Mouse (Mus musculus) embryo, embryonic 10.5 days (tissue): ENCODE measurements around the gene Adgrv1.
A peak's percentile ranks its signal among the peaks of the same experiment; 100 is the strongest.

Experiments used
- DNase-seq: peaks from one replicate; pipeline ENCODE4 v3.0.0-alpha.2; 2015; ENCODE audit warnings: low spot score

The Adgrv1 gene

DNA sequence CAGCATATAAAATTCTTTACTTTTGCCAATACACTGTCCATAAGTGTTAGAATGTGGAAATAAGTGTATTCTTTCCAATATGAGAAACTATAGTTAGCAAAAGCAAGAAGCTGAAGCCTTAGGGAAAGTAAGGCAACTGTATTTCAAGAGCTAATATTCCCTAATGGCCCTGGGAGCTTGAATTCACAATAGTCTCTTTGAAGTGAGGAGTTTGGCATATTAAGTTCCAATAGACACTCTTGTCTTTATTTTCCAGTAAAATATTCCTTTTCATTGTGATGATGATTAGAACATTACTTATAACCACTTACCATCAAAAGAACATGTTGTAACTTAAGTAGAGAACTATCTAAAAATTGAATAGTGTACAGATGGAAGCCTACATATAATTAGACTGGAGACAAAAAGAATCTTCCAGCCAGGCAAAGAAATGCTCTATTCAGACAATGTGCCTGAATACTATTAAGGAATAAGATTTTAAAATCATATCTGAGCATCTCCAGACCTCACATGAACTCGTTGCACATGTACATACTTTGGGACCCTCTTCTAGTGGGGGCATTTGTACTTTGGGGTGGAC lies 225.0 kb downstream of the Adgrv1 start:
- DNase-seq: no peak

DNA sequence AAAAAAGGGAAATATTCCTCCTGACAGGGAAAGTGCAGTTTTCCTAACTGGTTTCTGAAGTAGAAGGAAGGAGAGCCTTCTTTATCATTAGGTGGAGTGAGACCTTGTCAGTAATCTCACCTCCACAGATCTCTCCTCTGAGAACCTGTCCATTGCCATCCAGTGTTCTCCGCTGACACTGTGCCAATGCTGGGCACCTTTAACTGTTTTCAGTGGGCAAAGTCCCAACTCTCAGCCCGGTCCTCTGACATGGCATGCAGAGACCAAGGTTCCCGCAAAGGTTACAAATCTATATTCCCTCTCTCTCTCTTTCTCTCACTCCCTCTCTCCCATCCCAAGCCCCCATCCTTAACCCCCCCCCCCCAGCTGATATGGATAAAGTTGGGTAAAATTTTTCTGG lies 230.1 kb downstream of the Adgrv1 start:
- DNase-seq: no peak

DNA sequence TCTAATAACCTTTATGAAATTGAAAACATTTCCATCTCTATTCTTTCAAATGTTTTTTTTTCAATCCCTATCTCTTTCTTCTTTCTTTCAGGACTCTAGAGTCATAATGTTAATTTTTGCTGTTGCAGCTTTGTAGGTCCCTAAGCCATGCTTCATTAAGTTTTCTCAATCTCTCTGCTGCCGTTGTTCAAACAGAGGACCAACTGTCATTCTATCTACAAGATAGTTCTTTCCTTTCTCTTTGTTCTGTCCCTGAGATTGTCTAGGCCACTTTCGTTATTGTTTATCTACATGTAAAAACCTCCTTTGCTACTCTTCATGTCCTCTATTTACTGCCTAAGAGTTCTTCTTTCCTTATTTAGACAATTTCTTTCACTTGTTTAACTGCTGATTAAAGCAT lies 230.8 kb downstream of the Adgrv1 start:
- no peak for DNase-seq

DNA sequence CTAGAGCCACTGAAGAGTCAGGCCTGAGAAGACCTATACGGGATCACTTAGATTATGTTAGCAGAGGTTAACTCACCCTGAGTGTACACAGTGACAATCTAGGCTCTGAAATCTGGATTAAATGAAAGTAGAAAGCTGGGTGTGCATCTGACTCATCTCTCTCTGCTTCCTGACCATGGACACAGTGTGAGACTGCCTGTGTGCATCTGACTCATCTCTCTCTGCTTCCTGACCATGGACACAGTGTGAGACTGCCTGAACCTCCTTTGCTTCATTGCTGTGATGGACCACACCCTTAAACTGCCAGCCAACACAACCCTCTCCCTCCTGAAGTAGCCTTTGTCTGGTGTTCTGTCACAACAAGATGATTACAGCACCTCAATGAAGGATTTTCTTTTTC lies 231.2 kb downstream of the Adgrv1 start:
- no peak for DNase-seq

DNA sequence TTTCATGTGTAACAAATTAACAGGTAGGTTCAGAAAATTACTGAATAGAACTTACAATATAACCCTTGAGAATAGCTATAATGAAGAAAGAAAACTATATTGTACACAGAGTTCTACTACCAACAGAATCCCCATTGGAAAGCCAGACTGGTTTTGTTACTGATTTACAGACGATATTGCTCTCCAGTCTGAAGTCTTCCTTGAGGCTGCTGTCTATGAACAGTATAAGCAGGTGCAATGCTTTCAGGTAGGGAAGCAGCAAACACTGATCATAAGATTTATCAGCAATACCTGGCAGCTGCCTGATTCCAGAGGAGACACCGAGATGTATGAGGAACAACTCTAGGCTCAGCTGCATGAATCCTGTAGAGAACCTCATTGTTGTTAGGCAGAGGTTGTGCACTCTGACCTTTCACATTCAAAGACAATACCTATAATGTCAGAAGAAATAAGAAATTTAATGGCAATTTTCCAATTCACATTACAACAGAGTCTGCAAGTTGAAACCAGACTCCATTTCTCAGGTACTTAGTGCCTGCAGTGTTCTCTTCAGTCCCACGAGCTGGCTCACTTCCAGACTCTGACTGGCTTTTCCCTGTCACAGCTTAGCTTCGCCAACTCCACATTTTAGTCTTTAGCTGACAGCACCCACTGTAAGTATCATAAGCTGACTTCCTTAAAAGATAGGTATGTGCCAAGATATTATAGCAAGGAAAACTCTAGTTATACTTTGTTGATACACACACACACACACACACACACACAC lies 247.2 kb downstream of the Adgrv1 start:
- DNase-seq: no peak

DNA sequence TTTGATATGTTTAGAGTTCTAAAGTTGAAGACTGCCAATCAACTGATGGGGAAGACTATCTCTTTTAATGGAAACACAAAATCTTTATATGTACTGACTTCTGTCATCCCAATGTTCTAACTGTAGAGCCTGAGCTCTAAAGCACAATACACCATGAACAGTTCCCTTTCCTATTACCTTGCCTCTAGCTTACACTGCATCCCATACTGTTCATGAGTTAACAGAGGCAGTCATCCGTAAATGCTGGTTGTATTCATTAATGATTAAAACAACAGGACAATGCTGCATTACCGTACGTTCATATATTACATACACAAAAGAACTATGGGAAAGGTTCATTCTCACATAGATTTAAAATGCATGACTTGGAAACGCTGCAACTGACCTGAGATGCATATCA lies 251.1 kb downstream of the Adgrv1 start:
- DNase-seq: no peak

DNA sequence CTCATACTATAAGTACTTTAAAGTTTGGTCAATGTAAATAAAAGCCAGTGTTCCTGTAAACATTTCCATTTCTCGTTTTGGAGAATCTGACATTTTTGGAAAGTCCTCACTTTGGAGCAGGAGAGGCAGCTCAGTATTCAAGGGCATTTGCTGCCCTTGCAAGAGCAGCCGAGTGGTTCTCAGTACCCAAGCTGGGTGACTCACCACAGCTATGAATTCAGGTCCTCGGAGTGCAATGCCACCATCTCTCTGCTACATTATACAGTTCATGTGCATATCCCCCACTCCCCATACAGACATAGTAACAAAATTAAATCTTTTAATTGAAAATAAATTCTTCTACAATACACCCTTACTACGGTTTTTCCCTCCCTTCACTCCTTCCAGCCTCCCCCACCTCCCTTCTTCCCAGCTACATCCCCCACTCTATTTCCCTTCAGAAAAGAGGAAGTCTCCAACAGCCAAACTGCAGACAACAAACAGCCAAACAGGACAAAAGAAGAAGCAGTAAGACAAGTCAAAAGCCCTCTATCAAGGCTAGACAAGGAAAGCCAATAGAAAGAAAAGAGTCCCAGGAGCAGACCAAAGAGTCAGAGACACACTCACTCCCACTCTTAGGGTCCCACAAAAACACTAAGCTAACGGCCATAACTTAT lies 262.0 kb downstream of the Adgrv1 start:
- no peak for DNase-seq

DNA sequence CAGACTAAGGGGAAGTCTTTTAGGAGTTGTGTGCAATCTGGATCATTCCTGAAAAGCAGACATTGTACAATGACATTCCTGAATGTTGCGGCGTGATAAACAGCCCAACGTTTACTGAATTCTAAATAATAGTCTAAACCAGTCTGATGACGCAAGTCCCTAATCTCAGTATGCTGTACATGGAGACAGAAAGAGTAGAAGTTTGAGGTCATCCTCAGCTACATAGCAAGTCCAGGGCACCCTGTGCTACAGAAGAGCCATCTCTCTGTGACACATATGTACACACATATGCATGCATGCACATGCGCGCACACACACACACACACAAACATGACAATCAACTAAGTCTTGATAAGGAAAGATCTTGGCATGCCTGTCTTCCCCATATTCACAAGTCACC lies 262.8 kb downstream of the Adgrv1 start:
- DNase-seq: no peak

DNA sequence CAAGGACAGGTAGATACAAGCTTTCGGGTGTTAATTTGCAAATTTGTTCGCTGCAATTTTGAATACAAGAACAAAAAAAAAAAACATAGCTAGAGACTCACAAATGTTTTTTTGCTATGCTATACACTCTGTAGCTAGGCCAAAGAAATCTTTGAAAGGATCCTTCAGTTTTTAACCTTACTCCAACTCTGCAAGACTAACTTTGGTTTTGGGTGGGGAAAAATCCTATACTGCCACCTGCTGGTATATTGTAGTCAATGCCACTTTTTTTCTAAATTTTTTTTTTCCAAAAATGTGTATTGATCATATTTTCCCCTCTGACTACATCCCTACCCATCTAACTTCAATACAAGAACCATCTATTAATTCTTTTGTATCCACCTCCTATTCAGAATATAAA lies 263.4 kb downstream of the Adgrv1 start:
- DNase-seq: peak; percentile 46

DNA sequence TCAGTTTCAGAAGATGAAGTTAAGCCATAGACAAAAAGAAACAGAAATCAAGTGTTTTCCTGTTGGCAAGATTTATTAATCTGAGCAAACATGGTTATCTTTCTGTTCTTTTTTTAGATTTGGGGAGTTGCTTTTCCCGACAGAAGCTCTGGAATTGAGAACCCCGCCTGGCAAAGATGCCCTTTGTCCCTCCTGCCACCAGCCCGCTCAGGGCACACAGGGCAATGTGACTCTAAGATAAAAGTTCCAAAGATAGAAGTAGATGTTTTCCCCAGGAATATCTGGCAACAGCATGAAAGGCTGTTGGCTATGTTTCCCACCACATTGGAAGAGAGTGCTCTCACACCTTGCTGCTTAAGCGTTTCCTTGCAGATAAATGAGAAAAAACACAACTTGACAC lies 264.0 kb downstream of the Adgrv1 start:
- DNase-seq: no peak

DNA sequence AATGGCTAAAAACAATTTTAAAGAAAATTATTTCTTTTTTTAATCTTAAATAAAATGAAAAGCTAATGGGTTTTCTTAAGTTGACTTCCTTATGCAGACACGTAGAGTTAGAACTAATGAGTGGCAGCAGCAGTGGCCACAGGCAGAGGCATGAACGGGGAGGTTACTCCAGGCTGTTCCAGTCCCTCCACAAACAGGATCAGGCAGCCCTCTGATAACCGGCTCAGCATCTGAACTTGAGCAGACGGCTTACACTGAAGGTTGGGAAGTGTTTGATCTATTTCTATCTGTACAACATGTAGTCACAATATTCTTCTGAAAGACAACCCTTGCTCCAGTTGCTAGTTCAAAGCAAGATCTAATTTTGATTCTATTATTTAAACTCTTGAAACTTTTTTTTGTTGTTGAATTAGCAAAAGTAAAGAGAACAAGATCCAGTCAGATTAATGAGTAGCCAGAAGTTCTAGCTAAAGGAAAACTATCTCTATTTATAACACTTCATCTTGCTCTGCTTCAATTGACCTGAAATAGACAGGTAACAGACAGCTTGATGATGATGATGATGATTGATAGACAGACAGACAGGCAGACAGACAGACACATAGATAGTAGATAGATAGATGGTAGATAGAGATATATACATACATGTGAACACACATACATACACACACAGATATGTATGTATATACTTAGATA lies 265.1 kb downstream of the Adgrv1 start:
- no peak for DNase-seq

DNA sequence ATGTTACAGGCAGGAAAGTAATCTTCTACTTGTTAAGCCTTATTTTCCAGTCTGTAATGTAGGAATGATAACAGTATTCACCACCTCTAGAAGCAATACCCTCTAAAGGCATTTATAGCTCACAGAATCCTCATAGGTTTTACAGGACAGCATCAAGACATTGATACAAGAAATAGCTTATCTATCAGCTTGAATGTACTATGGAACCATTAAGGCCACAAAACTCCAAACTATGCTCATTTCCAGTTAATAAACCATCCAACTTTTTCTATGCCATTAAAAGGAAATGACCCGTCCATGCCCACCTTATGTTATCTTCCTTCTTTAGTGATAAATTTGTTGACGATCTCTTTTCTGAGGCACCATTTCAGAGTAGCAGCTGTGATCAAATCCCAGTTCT lies 272.6 kb downstream of the Adgrv1 start:
- no peak for DNase-seq

DNA sequence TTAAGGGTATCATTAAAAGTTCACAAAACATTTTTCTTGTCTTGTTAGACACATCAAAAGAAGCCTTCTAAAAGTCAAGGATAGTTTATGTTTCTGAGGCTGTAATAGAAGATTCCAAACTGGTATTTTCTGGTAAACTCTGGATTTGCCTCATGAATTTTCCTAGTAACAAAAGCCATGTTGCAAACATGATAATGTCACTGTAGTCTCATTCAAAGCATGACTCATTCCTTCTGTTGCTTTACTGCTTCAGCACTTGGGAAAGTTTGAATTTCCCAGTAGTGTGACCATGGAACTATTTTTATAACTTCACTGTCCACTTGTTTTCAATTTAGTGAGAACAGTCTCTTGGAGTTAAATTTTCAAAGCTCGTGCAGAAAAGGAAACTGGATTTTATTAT lies 274.2 kb downstream of the Adgrv1 start:
- DNase-seq: no peak

DNA sequence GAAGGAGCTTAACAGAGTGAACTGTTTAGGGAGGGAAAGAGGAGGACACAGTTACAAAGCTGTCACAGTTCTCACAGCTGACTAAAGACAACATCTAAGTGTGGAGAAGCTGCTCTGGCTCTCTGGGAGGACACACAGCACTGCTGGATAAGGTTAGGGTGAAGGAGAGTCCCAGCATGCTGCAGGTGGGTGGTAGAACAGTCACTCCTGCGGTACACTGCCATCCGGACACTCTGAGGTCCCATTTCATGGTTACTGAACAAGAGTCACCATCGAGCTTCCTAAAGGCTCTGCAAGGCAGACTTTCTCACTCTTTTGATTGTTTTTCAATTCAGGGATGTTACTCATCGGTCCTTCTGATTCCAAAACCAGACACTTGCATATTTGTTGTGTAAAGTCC lies 274.6 kb downstream of the Adgrv1 start:
- no peak for DNase-seq

DNA sequence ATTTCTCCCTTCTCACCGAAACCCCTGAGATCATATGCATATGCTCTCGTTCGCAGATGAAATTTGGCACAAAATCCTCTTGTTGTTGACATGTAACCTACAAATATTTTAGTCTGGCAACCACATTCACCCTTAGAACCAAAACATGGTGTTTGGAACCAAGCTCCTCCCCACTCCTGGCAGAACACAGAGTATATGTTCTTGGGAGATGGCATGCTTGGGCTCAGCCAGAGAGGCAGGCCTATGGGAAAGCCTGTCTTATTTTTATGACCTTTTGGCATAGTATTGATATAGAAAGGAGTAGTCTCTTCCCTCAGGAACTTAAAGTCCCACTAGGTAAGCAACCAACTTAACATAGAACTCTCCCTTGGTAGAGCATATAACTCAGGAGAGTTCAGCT lies 275.7 kb downstream of the Adgrv1 start:
- no peak for DNase-seq

DNA sequence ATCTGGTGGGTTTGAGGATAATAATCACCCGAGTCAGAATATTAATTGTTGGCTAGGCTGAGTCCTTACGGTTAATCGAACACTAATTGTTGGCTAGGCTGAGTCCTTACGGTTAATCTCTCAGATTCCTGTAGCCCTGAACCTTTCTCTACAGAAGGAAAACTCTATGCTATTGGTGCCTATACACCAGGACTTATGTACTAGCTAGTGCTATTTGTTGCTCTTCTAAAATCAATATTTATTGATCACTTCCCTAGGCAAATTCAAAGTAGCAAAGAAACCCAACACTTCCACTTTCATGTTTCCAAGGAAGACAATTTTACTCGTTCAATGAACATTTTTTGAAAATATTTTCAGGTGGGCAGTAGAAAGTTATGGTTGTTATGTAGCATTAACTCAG lies 278.4 kb downstream of the Adgrv1 start:
- DNase-seq: no peak

DNA sequence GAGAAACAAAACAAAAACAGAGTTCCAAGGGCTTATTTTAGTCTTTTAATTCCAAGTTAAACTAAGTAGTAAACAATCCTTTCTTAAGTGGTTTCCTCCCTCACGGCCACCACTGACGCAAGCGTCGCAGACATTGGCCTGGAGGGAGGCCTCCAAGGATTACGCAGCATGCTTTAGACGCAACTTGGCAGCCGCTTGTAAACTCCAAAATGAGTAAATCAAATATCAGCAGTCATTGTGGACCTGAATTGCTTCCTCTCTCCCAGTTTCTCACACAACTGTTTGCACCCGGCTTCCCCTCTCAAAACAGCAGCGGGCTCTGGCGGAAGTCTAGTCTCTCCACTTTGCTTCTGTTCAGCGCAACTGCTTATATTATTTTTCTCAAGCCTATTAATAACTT lies 280.7 kb downstream of the Adgrv1 start:
- no peak for DNase-seq

DNA sequence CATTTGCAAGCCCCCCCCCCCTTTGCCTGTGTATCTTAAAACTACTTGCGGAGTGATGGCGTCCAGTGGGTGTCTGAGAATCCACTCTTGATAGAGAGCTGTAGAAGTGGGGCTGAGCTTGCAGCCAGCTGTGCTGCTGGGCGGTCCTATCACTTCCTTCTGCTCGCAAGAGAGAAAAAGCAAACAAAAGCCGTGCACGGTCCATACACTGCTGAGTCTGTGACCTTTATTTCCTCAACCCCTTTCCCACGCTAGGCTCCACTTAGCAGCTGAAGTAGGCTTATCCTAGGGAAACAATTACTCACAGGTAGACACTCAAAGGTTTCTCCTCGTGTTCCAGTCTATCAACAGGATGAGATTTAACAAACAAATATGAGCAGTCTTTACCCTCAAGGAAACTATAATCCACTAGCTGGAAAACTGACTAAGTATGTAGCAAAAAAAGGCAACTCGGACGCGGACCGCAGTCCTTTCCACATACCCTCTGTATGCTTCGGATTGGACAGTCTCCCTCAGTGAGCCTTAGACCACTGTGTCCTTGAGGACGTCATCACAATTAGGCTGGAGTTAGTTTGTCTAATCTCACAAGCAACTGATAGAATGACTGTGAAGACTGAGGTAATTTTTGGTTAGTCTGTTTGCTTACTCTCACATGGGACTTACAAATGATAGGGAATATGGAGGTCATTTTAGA lies 281.3 kb downstream of the Adgrv1 start:
- peak; percentile 44 for DNase-seq

DNA sequence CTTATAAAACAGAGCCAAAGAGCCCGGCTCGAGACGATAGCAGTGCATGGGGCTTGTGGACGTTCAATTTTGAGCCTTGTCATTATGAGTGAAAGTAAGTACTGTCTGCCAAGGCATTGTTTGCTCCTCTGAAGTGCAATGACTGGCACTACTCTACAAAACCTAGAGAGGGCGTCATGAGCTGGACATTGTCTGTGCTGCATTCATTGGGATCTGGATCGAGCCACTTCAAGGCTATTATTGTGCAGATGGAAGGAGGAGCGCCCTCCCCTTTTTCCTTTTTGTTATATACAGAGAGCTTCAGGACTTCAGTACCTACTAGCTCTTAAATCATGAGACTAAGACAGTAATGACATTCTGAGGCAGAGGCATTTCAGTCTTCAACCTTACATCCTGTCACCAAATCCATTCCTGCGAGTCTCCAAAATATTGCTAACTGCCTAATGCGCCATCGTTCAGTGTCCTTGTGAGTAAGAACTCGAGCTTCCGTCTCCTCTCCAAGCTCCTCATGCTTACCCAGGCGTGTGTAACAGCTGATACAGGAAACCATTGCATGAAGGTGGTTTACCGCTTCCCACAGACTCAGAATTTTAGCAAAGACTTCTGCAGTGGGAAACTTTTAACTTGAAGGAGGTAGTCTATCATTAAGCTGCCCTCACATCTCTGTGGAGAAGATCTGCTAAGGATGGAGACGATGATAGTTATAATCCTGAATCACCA lies 285.5 kb downstream of the Adgrv1 start:
- no peak for DNase-seq

DNA sequence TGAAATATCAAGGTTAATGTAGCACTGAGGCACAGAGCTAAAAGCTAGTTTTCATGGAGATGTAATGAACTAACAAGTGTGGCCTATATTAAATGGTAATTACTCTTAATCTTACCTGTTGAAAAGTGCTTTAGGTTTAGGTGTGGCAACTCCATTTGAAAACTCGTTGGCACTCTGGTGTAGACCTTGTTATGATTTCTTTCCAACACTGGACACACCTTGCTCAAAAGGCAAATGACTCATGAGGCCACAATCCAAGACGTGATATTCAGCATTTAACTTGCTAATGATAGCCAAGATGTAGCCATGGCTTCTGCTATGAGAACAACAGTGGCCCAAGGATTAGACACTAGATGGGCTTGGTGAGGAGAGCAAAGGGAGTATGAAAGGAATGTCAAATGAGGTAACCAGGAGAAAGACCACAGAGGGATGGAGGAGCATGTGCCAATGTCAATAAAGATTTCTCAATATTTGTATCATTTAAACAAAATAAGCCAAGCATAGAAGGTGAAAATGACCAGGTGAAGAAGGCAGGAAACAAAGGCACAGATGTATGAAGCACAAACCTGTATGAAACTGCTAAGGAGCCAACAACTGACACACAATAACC lies 289.9 kb downstream of the Adgrv1 start:
- no peak for DNase-seq

DNA sequence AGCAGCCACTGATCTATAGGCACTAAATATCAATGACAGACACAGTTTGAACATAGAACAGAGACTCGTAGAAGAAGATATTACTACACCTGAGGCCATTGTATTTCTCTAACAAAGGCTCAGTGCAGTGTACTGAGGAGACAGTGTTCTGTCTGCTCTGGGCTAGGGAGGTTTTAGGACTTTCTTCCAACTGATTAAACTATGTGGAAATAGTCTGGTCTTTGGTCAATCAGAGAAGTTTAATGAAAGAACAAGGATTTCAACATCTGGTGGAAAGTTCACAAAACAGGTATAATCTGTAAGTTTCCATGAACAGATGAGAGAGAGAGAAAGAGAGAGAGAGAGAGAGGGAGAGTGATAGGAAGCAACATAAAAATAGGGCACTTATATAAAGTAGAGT lies 297.7 kb downstream of the Adgrv1 start:
- no peak for DNase-seq
